Mouse (Mus musculus) mature B cell (primary cell): Measurements from ENCODE around the gene Cnrip1.
"Not testable (repeated sequence)": the region's sequence is repeated elsewhere in the genome, so short reads cannot be mapped to it uniquely, and the experiment has no call there.

Experiments used
- in situ Hi-C: fragments of 300-500 bp; cut with MboI; formaldehyde crosslinking; loops from 2 replicates; pipeline ENCODE4 v1.14.3; 2019

Cnrip1 gene

GRCm38 (mm10) chr11:17051545-17052475 is at the start of gene Cnrip1, which contains the start of gene Plek:
Gene Cnrip1, plus strand, starts transcription at chr11:17051586.
Gene Plek, minus strand, starts transcription at chr11:17052381.
- in situ Hi-C loops: no loop called here

GRCm38 (mm10) chr11:17002739-17003373 is 48.5 kb upstream of the Cnrip1 start:
- in situ Hi-C loops: loop anchor here (25.0 kb wide), 1 partner anchor 466 kb away; no protein-coding TSS in a partner anchor

DNA sequence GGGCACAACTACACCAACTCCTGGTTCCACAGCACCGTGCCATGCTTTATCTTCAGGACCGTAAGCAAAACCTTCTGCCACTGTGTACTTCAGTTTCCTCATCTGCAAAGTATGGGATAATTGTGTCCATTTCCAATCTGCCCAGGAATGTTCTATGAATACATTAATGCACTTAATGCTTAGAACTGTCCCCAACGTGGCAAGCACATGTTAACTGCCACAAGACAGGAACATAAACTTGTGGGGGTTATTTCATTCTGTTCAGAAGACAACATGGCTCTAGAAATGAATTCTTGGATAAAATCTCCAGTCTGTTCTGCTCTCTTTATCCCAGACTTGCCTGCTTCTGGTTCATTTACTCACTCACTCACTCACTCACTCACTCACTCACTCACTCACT is 47.6 kb upstream of the Cnrip1 start:
- in situ Hi-C loops: loop anchor here (25.0 kb wide), 1 partner anchor 466 kb away; no protein-coding TSS in a partner anchor

GRCm38 (mm10) chr11:17004899-17005846 is 46.2 kb upstream of the Cnrip1 start:
- in situ Hi-C loops: loop anchor here (25.0 kb wide), 1 partner anchor 468 kb away; no protein-coding TSS in a partner anchor

- in situ Hi-C loops: loop anchor here (25.0 kb wide), 1 partner anchor 469 kb away; no protein-coding TSS in a partner anchor
Observed at GRCm38 (mm10) chr11:17006526-17006925, 44.9 kb upstream of the Cnrip1 start.

- in situ Hi-C loops: loop anchor here (25.0 kb wide), 1 partner anchor 470 kb away; no protein-coding TSS in a partner anchor
Observed at GRCm38 (mm10) chr11:17007517-17008173, 43.7 kb upstream of the Cnrip1 start.

- in situ Hi-C loops: loop anchor here (25.0 kb wide), 1 partner anchor 471 kb away; no protein-coding TSS in a partner anchor
Observed at GRCm38 (mm10) chr11:17008498-17008941, 42.9 kb upstream of the Cnrip1 start.

- in situ Hi-C loops: loop anchor here (25.0 kb wide), 1 partner anchor 476 kb away; no protein-coding TSS in a partner anchor
Observed at GRCm38 (mm10) chr11:17012948-17013347, 38.4 kb upstream of the Cnrip1 start.

DNA sequence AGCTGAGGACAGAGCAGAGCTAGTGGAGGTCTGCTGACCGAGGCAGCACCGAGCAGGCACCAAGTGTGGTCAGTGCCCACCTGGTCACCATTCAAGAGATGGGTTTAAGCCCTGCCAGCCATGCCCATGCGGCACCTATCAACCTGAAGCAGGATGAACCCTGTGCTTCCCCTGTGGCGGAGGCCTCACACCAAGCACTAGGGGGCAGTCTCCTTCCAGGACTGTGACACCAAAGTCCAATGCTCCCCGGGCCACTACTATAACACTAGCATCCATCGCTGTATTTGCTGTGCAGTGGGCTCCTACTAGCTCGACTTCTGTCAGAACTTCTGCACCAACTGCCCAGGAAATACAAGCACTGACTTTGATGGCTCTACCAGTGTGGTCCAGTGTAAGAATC is 32.1 kb upstream of the Cnrip1 start:
- in situ Hi-C loops: loop anchor here (25.0 kb wide), 1 partner anchor 482 kb away; no protein-coding TSS in a partner anchor

DNA sequence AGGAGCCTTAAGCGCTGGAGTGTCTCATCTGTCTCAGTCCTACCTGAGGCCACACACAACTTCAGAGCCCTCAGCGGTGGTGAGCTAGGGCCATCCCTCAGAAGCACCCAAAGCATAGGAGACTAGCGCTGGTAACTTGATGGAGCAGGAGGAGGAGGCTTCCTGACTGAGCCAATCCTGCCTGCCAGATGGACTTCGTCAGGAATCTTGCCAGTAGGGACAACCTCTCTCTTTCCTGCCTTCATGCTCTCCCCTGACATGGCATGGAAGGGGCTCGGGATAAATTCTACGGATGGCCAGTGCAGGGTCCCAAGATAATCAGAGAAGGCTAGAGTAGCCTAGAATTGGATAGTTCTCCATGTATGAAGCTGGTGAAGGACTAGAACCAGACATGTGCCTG is 28.2 kb upstream of the Cnrip1 start:
- in situ Hi-C loops: loop anchor here (25.0 kb wide), 1 partner anchor 486 kb away; no protein-coding TSS in a partner anchor

- in situ Hi-C loops: loop anchor here (25.0 kb wide), 1 partner anchor 487 kb away; no protein-coding TSS in a partner anchor
Observed at GRCm38 (mm10) chr11:17023984-17024383, 27.4 kb upstream of the Cnrip1 start.

GRCm38 (mm10) chr11:17045806-17046205 is 5.6 kb upstream of the Cnrip1 start:
- in situ Hi-C loops: no loop called here

GRCm38 (mm10) chr11:17052476-17053049 is 1.2 kb downstream of the Cnrip1 start:
- in situ Hi-C loops: no loop called here

GRCm38 (mm10) chr11:17069360-17069759 is 18.0 kb downstream of the Cnrip1 start:
- in situ Hi-C loops: not testable (repeated sequence)

DNA sequence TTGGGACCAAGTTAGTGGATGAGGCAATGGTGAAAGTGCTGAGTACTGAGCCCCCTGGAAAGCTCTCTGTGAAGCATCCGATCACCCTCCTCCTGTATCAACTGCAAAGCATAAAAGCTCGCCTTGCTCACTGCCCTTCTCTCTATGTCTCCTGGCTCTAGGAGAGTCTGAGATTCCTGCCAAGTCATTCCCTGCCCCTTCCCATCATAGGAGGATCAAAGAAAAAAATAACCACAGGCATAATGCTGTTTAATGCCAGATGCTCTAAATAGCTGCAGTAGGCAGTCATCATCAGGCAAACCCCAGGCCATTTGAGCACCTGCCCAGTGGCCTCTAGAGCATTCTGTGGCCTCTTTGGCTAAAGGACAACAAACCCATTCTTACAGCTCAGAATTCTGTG is 24.3 kb downstream of the Cnrip1 start:
- in situ Hi-C loops: no loop called here

- in situ Hi-C loops: no loop called here
Observed at GRCm38 (mm10) chr11:17082086-17082485, 30.7 kb downstream of the Cnrip1 start.

- in situ Hi-C loops: no loop called here
Observed at GRCm38 (mm10) chr11:17082953-17083352, 31.6 kb downstream of the Cnrip1 start.

DNA sequence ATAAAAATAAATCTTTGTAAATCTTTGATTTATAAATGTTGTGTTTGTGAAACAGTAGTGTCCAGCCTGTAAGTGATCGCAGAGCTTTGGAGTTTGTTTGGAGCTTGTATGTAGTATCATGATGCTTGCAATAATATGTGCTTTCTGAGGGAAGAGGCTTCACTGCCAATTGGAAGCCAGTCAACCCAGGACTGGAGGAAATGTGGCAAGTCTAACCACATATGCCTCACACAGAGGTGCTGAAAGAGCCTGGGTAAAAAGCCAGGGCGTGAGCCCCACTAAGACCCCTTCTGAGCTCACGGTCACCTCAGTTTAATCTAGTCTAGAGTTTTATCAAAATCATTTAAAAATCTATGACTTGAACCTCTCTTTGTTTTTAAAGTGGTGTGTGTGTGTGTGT is 32.1 kb downstream of the Cnrip1 start:
- in situ Hi-C loops: no loop called here

DNA sequence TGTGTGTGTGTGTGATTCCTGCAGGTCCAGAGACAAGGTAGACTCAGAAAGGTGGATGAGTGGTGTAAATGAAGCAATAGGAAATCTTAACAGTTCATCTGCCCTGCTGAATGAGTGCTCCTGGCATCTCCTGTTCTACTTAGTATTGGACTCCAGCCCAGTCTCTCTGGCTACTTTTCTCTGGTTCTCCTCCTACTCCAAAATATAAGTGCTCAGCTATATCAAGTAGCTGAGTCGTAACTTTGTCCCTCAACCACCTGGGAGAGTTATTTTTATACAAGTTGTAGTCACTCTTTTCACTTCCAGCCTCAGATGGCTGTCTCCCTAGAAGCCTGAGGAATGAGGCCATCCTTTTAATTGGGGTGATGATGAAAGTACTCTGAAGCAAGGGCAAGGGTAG is 32.5 kb downstream of the Cnrip1 start:
- in situ Hi-C loops: no loop called here

DNA sequence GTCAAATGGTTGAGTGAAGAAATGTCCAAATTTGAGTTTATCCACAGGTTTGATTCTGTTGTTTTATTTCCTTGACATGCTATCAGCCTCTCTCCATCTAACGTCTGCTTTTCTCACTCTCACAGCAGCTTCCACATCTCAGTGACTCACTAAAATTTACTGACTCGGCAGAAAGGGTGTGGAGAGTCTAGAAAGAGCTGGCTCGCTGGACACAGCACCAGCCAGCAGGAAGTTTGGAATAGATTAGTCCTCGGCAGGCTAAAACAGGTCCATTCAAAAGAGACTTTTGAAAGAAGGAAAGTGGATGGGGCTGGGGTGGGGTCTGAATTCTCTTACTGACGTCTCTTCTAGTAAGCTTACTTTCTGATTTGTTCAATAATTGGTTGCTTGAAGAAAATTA is 34.7 kb downstream of the Cnrip1 start:
- in situ Hi-C loops: no loop called here
